Mouse (Mus musculus): ENCODE data around the gene Ddit4.

DNA sequence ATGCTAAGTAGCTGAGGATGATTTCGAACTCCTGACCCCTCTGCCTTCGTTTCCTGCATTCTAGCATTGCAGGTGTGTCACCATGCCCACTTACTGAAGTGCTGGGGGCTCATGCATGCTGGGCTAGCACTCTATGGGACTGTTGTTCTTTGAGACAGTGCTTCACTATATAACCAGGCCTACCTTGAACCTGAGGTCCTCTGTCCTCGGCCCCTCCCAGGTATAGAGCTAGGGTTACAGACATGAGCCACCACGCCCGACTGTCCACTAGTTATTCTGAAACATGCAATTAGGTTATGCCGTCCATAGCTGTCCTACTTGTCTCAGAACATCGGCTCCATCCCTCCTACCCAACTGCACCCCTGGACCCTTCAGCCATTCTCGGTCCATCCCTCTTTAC is 20.2 kb upstream of the Ddit4 start:
- TF ChIP-seq CTCF (IDR thresholded peaks at IDR 0.05; ENCODE audit: control insufficient read depth, insufficient read depth, low read length): no peak
- no peak for TF ChIP-seq POLR2A (IDR thresholded peaks at IDR 0.05; ENCODE audit: borderline replicate concordance, control insufficient read depth, low read depth, low read length)

All from bone marrow, adult 2 months (tissue).